Mouse (Mus musculus) intestine, embryonic 15.5 days (tissue): ENCODE measurements around the gene Abcg5. TPM values are rescaled to one million over a fixed set of nuclear protein-coding genes. Genes with fewer than 3 reads are reported as not detected.
A peak's percentile ranks its signal among the peaks of the same experiment; 100 is the strongest.

Experiments
- ATAC-seq: fragments of 200-750 bp; cut with Nextera tagmentation; 2 replicates; pipeline ENCODE4 v1.8.0; 2017; ENCODE audit warnings: moderate TSS enrichment, moderate library complexity
- H3K27ac ChIP-seq: fragments of 300-500 bp; sonication (generic); 2 replicates; pipeline ENCODE4 v1.5.1; 2015; ENCODE audit warnings: mild to moderate bottlenecking, inconsistent platforms
- H3K27me3 ChIP-seq: fragments of 300-500 bp; sonication (generic); replicated peaks from 2 replicates; pipeline ENCODE4 v1.6.1; 2015; ENCODE audit warnings: inconsistent platforms
- H3K36me3 ChIP-seq: fragments of 300-500 bp; sonication (generic); 2 replicates; pipeline ENCODE4 v1.6.1; 2015; ENCODE audit warnings: inconsistent platforms
- H3K4me1 ChIP-seq: fragments of 300-500 bp; sonication (generic); replicated peaks from 2 replicates; pipeline ENCODE4 v1.6.1; 2015; ENCODE audit warnings: inconsistent platforms
- H3K4me2 ChIP-seq: fragments of 300-500 bp; sonication (generic); replicated peaks from 2 replicates; pipeline ENCODE4 v1.6.1; 2015; ENCODE audit warnings: mild to moderate bottlenecking, inconsistent platforms
- H3K4me3 ChIP-seq: fragments of 300-500 bp; sonication (generic); replicated peaks from 2 replicates; pipeline ENCODE4 v1.5.1; 2015; ENCODE audit warnings: inconsistent platforms
- H3K9ac ChIP-seq: fragments of 300-500 bp; sonication (generic); 2 replicates; pipeline ENCODE4 v1.6.1; 2015; ENCODE audit warnings: inconsistent platforms
- H3K9me3 ChIP-seq: fragments of 300-500 bp; sonication (generic); 2 replicates; pipeline ENCODE4 v1.6.1; 2016; ENCODE audit warnings: inconsistent platforms
- WGBS: fragments of 180-500 bp; shearing (Covaris S2); methylation state at CpG from one replicate; pipeline ENCODE4 v1.1.7; 2015; 5-methylcytosine and 5-hydroxymethylcytosine counted together
- polyA plus RNA-seq: library from polyadenylated mRNA; unstranded; fragments of >200 nt; fragmentation: Nextera tagmentation; extraction: Ambion mirVana; gene quantifications from 2 replicates; pipeline ENCODE4 v1.2.1, GENCODE M21; 2015

The Abcg5 gene
- polyA plus RNA-seq, 1 experiment from 2014 or later, result 2.3 TPM

DNA sequence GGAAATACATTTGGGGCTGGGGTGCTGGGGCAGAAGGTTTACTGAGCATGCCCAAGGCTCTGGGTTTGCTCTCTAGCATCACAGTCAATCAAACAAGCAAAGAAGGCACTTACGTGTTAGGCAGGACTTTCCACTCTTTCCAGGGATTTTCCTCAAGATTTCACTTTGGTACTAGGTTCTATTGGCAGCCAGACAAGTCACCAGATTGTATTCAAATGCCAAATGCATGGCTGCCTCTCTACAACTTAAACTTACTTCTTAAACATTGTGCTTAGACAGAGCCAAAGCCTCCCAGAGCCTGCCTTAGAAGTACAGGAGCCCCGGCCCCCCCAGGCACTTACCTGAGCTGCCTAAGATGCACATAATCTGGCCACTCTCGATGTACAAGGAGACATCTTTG is 1.1 kb downstream of the Abcg5 start:
- Histone ChIP-seq H3K27me3 (no peaks in the 10 kb centered on the region), H3K27ac (no peak overlapping the region), H3K4me1 (peaks cover 9% of the 10 kb centered on the region), H3K4me2 (no peak overlapping the region), H3K9me3 (no peaks in the 10 kb centered on the region), H3K4me3 (no peak overlapping the region), H3K36me3 (no peaks in the 10 kb centered on the region), H3K9ac (no peak overlapping the region)
- 83% methylated on average over 3 of the region's 3 CpGs for WGBS
- no peak for ATAC-seq

DNA sequence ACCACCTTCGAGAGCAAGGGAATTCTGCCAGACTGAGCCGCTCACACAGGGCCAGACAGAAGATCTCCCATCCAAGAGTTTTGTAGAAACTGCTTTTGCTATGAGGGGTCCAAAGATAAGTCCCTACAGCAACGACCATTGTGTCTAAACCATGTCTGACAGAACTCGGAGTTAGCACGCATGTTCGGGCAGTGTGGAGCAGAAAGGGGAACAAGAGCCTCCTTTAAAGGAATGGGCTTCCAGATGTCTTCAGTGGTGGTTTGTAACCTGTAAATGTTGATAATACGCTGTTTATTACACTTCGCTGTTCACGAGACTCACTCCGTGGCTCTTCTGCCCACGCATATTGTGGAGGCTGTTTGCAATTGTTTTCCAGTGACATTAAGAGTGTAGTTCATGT is 5.2 kb downstream of the Abcg5 start:
- H3K27me3 ChIP-seq, result no peaks in the 10 kb centered on the region
- 83% methylated on average over 11 of the region's 11 CpGs for WGBS
- no peak overlapping the region for H3K27ac ChIP-seq
- H3K4me2 ChIP-seq, result no peak overlapping the region
- H3K9ac ChIP-seq, result no peak overlapping the region
- H3K36me3 ChIP-seq, result no peaks in the 10 kb centered on the region
- ATAC-seq, result no peak
- no peak overlapping the region for H3K4me3 ChIP-seq
- H3K4me1 ChIP-seq, result peaks cover 19% of the 10 kb centered on the region; the same call in 1 of the 2 replicates
- no peaks in the 10 kb centered on the region for H3K9me3 ChIP-seq

DNA sequence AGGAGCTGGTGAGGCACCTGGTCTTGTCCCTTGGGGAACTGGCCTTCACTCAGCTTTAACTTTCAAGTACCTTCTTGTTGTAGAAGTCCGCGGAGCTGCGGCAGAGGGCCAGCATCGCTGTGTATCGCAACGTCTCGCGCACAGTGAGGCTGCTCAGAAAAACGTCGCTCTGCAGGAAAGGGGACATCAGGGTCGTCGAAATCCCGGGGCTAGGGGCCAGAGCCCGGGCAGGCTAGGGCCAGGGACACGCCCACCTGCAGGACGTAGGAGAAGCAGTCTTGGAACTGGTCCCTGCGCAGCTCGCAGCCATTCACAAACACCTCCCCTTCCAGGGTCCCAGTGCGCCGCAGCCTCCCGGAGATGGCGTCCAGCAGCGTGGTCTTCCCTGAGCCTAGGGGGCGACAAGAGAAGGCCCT is 6.9 kb downstream of the Abcg5 start, which contains the start of gene Abcg8:
Abcg8 (plus strand) TSS at position 352 of the 416 bp plus-strand sequence.
- H3K4me3 ChIP-seq, result peak within 1 kb of the TSS; percentile 38
- H3K9me3 ChIP-seq, result no peaks in the 10 kb centered on the region
- WGBS, result 1% methylated on average over 24 of the region's 24 CpGs
- no peak within 1 kb of the TSS for H3K27ac ChIP-seq
- peaks cover 18% of the 10 kb centered on the region; the same call in 1 of the 2 replicates for H3K4me1 ChIP-seq
- no peak for ATAC-seq
- no peaks in the 10 kb centered on the region for H3K27me3 ChIP-seq
- H3K4me2 ChIP-seq, result peak within 1 kb of the TSS; percentile 88
- peak within 1 kb of the TSS; percentile 45; the same call in 1 of the 2 replicates for H3K9ac ChIP-seq
- no peaks in the 10 kb centered on the region for H3K36me3 ChIP-seq

DNA sequence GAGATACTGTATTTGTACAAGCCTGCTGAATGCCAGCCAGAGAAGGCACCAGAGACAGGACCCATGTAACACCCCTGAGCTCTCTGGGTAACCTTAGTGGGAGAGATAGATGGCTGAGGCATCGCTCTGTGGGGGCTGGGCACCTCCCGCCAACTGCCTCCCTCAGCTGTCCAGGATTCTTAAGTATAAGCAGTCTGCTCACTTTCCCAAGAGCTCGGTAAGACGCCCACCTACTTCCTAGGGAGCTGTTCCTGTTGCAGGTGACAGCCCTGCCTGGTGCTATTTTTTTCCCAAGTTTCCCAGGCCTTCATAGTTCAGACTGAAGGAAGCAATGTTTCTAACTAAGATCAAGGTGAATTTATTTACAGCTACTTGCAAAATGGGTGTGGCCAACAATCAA is 7.6 kb downstream of the Abcg5 start:
- H3K4me1 ChIP-seq, result peaks cover 18% of the 10 kb centered on the region; the same call in 1 of the 2 replicates
- H3K36me3 ChIP-seq, result no peaks in the 10 kb centered on the region
- no peaks in the 10 kb centered on the region for H3K27me3 ChIP-seq
- no peak overlapping the region for H3K4me2 ChIP-seq
- no peaks in the 10 kb centered on the region for H3K9me3 ChIP-seq
- no peak overlapping the region for H3K27ac ChIP-seq
- H3K4me3 ChIP-seq, result no peak overlapping the region
- WGBS, result 49% methylated on average over 4 of the region's 4 CpGs
- no peak for ATAC-seq
- H3K9ac ChIP-seq, result no peak overlapping the region

DNA sequence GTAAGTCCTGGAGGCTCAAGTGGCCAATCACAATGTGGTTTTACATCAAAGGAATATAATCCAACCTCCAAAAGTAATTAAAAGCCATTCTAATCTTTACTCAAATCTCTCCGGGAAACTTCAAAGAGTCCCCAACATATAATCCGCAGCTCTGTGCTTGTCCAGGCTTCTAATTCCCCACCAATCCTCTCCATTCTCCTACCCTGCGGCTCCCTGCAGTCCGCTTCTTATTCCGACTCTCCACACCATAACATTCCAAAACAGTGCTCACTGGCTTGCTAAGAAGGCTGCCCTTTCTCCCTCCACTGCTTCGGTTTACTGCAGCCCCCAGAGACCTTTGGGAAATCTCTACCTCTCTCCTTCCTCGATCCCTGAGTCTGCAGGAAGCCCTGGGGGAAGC is 8.8 kb downstream of the Abcg5 start:
- no peaks in the 10 kb centered on the region for H3K27me3 ChIP-seq
- H3K27ac ChIP-seq, result no peak overlapping the region
- H3K4me1 ChIP-seq, result peaks cover 18% of the 10 kb centered on the region; the same call in 1 of the 2 replicates
- ATAC-seq, result no peak
- no peak overlapping the region for H3K9ac ChIP-seq
- WGBS, result 54% methylated on average over 7 of the region's 7 CpGs
- no peak overlapping the region for H3K4me2 ChIP-seq
- H3K36me3 ChIP-seq, result no peaks in the 10 kb centered on the region
- no peaks in the 10 kb centered on the region for H3K9me3 ChIP-seq
- H3K4me3 ChIP-seq, result no peak overlapping the region

DNA sequence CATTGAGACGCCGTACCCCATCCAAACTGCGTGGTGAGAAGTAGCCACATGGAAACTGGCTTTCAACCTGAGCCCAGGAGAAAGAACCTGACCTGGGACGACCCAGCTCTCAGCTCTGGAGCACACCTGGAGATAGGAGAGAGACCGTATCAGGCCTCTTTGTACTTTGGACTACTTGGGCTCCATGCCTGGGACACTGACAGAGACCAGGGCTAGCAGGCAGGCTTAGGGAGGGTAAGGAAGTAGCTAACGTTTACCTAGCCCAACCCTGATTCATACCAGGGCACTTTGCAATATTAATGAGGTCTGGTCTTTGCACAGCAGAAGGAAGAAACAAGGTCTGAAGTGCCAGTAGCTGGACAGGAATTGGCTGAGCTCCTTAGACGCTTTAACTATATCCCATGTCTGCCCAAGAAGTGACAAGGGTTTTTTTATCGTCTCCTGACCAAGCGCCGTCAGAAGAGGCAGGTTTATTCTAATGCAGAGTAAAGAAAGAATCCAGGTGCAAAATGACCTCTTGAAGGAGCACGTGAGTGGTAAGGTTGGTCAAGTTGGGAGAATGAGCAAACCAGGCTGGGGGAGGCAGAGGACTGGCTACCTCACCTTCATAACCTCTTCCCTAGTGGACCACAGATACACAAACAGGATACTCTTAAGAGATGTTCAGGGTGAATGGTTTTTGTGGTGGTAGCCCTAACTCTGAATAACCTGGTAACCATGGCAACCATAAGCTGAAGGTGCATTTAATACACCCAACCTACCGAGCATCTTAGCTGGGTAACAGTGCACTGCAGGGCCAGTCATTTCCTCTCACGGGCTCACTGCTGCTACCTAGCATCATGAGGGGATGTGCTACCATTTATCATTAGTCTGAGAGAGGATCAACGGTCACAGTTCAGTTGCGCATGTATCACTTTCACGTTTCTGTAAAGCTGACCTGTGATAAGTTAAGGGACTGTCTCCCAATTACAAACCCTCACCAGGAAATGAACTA is 10.1 kb downstream of the Abcg5 start:
- Histone ChIP-seq H3K27ac (peak overlapping the region; percentile 79), H3K4me3 (no peak overlapping the region), H3K27me3 (no peaks in the 10 kb centered on the region), H3K9me3 (no peaks in the 10 kb centered on the region), H3K9ac (no peak overlapping the region), H3K4me2 (peak overlapping the region; percentile 41), H3K36me3 (no peaks in the 10 kb centered on the region), H3K4me1 (peaks cover 18% of the 10 kb centered on the region; the same call in 1 of the 2 replicates)
- 46% methylated on average over 16 of the region's 16 CpGs for WGBS
- peak; percentile 97 for ATAC-seq

DNA sequence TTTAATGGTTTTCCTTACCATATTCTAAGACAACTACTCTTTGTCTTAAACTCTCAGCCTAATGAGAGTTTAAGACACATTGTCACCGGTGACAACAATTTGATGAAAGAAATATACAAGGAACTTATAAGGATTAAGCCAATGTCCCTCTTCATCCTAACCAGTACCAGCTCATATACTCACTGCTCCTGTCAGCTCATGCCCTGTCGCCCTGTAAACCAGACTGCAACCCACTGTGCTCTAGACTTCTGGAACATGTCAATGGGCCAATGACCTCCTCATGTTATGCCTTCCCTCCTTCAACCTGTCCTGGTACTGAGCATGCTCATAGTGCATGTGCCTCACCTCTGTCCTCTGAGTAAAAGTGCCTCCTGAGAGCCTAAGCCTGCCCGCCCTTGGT is 15.0 kb downstream of the Abcg5 start:
- WGBS, result 82% methylated on average over 3 of the region's 3 CpGs
- Histone ChIP-seq H3K9me3 (no peaks in the 10 kb centered on the region), H3K4me3 (no peak overlapping the region), H3K27ac (no peak overlapping the region), H3K27me3 (no peaks in the 10 kb centered on the region), H3K4me1 (peaks cover 11% of the 10 kb centered on the region), H3K36me3 (no peaks in the 10 kb centered on the region), H3K4me2 (no peak overlapping the region), H3K9ac (no peak overlapping the region)
- ATAC-seq, result no peak

DNA sequence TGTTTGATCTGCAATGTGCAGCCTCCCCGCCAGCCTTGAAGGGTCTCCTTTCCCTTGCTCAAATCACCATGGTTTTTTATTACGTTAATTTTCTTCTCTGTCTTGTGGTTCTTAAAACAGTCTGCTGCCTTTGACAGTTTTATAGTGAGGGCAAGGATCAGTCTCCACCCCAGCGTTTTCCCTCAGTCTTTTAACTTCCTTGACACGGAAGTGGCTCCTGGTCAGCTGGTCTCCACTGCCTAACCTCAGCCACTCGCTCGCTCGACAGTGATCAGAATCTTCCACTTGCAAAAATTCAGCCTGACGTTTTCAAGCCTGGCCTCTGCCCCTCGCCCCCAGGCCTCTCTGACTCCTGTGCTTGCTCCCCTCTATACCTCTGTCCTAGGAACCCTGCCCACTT is 17.1 kb downstream of the Abcg5 start:
- 19% methylated on average over 9 of the region's 9 CpGs for WGBS
- Histone ChIP-seq H3K9me3 (no peaks in the 10 kb centered on the region), H3K4me1 (peaks cover 18% of the 10 kb centered on the region), H3K4me2 (peak overlapping the region; percentile 44), H3K27me3 (no peaks in the 10 kb centered on the region), H3K9ac (no peak overlapping the region), H3K27ac (no peak overlapping the region), H3K36me3 (no peaks in the 10 kb centered on the region), H3K4me3 (no peak overlapping the region)
- peak; percentile 85 for ATAC-seq

DNA sequence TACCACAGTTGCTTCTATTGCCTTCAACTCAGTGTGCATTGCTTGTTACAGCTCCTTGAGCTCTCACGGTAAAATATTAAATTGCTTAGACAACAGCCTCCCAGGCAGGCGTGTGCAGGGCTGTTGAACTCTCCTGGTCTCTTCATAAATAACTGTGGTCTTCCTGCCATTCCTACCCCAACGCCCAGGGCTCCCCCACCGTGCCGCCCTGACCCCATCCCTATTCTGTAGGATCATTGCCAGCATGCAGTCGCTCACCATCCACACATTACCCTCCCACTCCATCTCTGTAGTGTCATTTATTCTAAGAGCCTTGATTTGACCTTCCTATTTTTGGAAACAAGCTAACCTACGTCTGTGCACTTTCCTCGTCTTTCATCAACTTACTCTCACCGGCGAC is 17.8 kb downstream of the Abcg5 start:
- no peaks in the 10 kb centered on the region for H3K27me3 ChIP-seq
- 30% methylated on average over 10 of the region's 10 CpGs for WGBS
- no peak overlapping the region for H3K4me3 ChIP-seq
- no peak overlapping the region for H3K27ac ChIP-seq
- no peak overlapping the region for H3K4me2 ChIP-seq
- peaks cover 18% of the 10 kb centered on the region for H3K4me1 ChIP-seq
- no peak overlapping the region for H3K9ac ChIP-seq
- ATAC-seq, result peak; percentile 13; the same call in 1 of the 2 replicates
- H3K36me3 ChIP-seq, result no peaks in the 10 kb centered on the region
- H3K9me3 ChIP-seq, result no peaks in the 10 kb centered on the region

DNA sequence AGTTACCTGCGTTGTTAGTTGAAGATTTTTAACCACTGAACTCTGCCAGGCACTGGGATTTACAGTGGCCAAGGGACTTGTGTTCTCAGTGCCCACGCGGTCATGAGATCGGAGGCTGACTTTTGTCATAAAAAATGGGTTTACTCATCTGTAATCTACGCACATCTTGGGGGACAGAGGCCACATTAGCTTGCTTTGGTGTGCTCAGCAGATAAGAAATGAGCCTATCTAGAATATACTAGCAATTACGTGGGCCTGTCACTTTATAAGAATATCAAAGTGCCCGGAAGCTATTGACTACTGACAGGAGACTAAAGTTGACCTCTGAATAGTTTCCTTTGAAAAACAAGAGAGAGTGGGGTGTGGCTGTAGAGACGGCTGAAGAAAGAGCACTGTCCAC is 23.9 kb downstream of the Abcg5 start:
- H3K4me3 ChIP-seq, result no peak overlapping the region
- H3K4me1 ChIP-seq, result peaks cover 14% of the 10 kb centered on the region
- H3K36me3 ChIP-seq, result no peaks in the 10 kb centered on the region
- no peak overlapping the region for H3K4me2 ChIP-seq
- ATAC-seq, result peak; percentile 60
- H3K9me3 ChIP-seq, result no peaks in the 10 kb centered on the region
- 61% methylated on average over 8 of the region's 8 CpGs for WGBS
- H3K9ac ChIP-seq, result no peak overlapping the region
- no peaks in the 10 kb centered on the region for H3K27me3 ChIP-seq
- H3K27ac ChIP-seq, result peak overlapping the region; percentile 29; the same call in 1 of the 2 replicates

DNA sequence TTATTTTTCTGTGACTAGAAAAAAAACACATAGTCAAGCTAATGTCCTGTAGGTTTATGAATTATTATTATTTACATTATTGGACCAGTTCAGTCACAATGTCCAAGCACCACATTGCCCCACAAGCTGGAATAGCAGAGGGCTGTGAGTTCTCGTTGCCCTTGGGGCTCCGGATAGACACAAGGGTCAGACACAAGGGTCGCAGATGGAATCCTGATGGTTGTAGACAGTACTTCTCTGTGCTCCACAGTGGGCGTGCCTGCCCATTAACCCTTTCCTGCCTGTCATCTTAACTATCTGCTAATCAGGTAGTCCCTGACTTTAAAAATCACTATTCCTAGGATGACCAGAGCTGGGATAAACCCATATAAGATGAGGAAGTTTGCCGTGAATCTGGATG is 24.6 kb downstream of the Abcg5 start:
- 31% methylated on average over 5 of the region's 5 CpGs for WGBS
- no peak overlapping the region for H3K4me2 ChIP-seq
- H3K9ac ChIP-seq, result no peak overlapping the region
- peaks cover 14% of the 10 kb centered on the region for H3K4me1 ChIP-seq
- no peak; the same call in 1 of the 2 replicates for ATAC-seq
- no peak overlapping the region for H3K27ac ChIP-seq
- no peak overlapping the region for H3K4me3 ChIP-seq
- no peaks in the 10 kb centered on the region for H3K36me3 ChIP-seq
- no peaks in the 10 kb centered on the region for H3K27me3 ChIP-seq
- no peaks in the 10 kb centered on the region for H3K9me3 ChIP-seq

DNA sequence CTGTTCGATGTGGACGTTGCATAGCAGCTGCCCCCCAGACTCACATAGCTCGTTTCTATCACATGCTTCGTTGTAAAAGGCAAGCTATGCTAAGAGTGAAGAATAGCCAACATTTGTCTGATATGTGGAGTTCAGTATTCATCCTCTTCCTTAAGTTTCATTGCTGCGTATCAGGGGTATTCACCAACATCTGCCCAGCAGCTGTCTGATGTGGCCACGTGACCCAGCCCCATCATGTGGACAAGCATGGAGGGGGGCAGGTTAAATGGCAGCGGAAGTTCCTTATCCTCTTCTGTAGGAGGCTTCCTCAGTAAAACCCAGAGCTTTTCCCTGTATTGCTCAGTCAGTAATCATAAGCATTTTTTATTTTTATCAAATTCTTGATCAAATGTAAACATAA is 25.0 kb downstream of the Abcg5 start:
- H3K36me3 ChIP-seq, result no peaks in the 10 kb centered on the region
- no peak overlapping the region for H3K9ac ChIP-seq
- H3K4me2 ChIP-seq, result no peak overlapping the region
- peaks cover 14% of the 10 kb centered on the region for H3K4me1 ChIP-seq
- no peak overlapping the region for H3K4me3 ChIP-seq
- no peaks in the 10 kb centered on the region for H3K9me3 ChIP-seq
- H3K27ac ChIP-seq, result no peak overlapping the region
- no peaks in the 10 kb centered on the region for H3K27me3 ChIP-seq
- ATAC-seq, result no peak
- 62% methylated on average over 7 of the region's 7 CpGs for WGBS

DNA sequence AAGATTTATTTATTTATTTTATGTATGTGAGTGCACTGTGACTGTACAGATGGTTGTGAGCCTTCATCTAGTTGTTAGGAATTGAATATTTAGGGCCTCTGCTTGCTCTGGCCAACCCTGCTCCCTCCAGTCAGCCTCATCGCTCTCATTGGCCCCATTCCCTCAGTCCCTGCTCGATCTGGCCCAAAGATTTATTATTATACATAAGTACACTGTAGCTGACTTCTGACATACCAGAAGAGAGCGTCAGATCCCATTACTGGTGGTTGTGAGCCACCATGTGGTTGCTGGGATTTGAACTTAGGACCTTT is 25.4 kb downstream of the Abcg5 start:
- WGBS, result 54% methylated on average over 3 of the region's 3 CpGs
- Histone ChIP-seq H3K9me3 (no peaks in the 10 kb centered on the region), H3K36me3 (no peaks in the 10 kb centered on the region), H3K27me3 (no peaks in the 10 kb centered on the region), H3K27ac (no peak overlapping the region), H3K4me2 (no peak overlapping the region), H3K9ac (no peak overlapping the region), H3K4me3 (no peak overlapping the region), H3K4me1 (peaks cover 14% of the 10 kb centered on the region)
- ATAC-seq, result no peak
